Mouse (Mus musculus) mature B cell (primary cell): ENCODE measurements around the gene Kpna7.
"Not testable (repeated sequence)": the region's sequence is repeated elsewhere in the genome, so short reads cannot be mapped to it uniquely, and the experiment has no call there.

ENCODE experiments used
- in situ Hi-C: fragments of 300-500 bp; cut with MboI; formaldehyde crosslinking; loops from 2 replicates; pipeline ENCODE4 v1.14.3; 2019

The Kpna7 gene

DNA sequence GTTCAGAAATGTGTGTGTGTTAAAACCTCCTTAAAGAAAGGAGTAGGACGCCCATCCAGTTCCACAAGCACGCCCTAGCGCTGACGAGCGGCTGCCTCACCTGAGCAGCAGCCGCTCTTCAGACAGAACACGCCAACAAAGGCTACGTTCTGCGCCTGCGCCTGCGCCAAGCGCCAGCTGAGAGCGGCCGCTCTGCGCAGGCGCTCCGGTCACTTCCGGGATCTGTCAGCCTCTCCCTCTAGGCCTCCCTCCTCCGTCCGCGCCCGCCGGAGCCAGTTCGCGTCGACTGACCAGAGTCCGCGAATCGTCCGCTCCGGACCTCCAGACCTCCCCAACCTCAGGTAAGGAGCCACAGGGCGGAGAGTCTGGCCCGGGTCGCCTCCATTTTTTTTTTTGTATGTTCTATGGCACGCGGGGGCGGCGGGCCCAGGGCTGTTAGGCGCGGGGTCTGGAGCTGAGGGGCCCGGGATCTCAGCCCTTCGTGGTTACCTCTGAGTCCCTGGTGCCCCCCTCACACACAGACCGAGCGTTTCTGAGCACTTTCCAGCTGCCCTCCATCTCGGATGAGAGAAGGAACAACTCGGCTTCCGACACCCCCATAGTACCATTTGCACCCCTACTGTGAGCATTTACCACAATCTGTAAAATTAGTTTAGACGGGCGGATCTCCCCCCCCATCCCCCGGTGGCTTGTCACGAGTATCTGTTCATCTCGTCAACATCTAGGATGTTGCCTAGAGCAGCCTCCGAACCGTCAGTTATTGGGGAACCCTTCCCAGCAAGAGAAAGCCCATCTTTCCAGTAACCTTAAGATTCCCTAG is at the start of gene Kpna7, which contains the start of gene Arpc1a:
TSS of gene Kpna7 (minus strand) at position 399 of the 820 bp plus-strand sequence.
TSS of gene Arpc1a (plus strand) at position 199 of the 820 bp plus-strand sequence.
- in situ Hi-C loops, result no loop called here

DNA sequence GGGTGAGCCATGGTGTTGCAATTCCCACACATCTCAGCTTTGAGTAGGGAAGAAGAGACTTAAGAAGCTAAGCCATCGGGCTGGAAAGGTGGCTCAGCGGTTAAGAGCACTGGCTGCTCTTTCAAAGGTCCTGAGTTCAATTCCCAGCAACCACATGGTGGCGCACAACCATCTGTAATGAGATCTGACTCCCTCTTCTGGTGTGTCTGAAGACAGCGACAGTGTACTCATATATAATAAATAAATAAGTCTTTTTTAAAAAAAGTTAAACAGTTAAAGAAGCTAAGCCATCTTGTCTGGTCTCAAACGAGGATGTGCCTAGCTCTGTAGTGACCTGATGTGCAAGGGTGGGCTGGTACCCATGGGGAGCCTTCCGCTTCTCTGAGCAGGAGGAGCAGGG is 49.4 kb upstream of the Kpna7 start:
- in situ Hi-C loops, result not testable (repeated sequence)

DNA sequence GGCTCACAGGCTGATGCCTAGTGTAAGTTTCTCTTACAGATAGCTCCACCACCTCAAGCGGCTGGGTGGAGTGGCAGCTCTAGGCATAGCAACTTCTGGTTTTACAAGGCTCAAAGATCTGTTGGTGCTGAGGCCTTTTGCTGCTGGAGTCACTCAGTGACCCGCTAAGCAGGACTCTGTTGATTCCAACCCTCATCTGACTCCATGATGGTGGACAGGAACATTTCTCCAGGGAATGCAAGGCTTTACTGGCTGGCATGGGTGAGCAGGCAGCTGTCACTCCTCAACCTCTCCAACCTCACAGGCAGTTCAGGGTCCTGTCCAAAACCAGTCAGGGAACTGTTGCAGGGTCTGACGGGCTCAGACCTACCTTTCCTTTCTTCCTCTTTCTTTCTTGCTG is 47.2 kb upstream of the Kpna7 start:
- in situ Hi-C loops, result no loop called here

DNA sequence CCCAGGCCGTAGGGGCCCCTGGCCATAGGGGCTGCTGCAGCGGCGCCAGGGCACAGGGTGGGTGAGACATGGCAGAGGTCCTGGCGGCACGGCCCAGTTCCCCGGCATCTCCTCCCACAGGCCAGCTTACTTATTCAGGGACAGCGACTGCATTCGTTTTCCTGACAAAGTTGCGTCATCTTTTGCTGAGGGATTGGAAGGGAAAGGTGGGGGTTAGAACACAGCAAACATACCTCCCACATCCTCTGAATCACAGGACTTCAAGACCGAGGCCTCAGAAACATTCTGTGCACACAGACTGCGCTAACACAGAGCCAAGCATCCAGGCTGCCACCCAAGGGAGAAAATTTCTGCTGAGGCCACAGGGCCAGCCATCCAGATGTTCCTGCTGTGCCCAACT is 46.4 kb upstream of the Kpna7 start:
- in situ Hi-C loops, result no loop called here

DNA sequence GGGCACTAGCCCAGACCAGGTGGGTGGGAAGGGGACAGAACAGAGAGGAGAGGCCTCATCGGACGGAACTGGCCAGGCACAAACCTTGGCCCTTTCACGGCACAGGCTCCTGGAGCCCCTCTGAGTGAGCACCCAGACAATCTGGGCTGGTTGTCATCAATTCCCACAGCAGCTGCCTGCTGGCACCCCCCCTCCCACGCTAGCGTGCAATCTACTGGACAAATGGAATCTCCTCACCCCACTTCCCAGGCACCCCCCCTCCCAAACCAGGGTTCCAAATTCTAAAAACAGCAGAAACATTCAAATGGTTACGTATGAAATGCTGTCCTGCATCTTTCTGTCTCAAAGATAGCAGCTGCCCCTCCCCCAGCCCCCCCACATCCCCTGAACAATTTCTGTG is 45.9 kb upstream of the Kpna7 start:
- in situ Hi-C loops, result not testable (repeated sequence)

DNA sequence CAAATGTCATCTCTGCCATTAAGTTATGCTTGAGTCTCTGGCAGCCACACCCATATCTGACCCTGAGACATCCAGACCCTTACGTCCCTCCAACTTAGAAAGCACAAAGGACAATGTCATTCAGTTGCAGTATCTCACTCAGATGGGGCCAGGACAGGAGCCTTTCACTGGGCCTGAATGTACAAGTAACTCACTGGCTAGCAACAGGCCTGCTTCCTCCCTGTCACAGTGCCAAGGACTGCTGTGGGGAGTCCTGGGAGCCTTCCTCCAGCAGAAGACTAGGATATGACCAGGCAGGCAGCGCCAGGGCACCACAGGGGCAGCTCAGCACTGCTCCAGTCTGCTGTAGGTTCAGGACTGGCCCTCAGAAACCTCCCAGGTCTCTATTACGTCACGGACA is 45.3 kb upstream of the Kpna7 start:
- in situ Hi-C loops, result no loop called here

DNA sequence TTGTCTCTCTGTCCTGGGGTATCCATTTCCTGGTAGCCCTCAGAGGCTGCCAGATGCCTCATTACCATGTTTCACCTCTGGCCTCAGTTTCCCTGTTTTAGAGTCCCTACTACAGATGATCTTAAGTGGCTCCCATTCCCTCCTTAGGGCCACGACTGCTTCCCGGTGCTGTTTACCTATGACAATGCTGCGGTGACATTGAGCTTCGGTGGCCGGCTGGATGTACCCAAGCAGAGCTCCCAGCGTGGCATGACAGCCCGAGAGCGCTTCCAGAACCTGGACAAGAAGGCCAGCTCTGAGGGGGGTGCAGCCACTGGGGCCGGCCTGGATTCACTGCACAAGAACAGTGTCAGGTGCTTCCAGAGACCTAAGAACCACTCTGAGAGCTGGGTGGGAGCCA is 42.8 kb upstream of the Kpna7 start:
- in situ Hi-C loops, result no loop called here

DNA sequence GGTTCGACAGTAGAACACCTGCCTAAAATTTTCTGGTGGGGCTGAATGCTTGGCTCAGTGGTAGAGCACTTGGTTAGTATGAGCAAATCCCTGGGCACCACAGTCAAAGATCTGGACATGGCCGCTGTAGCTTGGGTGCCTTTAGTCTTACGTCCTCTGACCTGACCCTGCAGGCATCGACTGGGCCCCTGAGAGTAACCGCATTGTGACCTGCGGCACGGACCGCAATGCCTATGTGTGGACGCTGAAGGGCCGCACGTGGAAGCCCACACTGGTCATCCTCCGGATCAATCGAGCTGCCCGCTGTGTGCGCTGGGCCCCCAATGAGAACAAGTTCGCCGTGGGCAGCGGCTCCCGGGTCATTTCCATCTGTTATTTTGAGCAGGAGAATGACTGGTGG is 39.6 kb upstream of the Kpna7 start:
- in situ Hi-C loops, result no loop called here

DNA sequence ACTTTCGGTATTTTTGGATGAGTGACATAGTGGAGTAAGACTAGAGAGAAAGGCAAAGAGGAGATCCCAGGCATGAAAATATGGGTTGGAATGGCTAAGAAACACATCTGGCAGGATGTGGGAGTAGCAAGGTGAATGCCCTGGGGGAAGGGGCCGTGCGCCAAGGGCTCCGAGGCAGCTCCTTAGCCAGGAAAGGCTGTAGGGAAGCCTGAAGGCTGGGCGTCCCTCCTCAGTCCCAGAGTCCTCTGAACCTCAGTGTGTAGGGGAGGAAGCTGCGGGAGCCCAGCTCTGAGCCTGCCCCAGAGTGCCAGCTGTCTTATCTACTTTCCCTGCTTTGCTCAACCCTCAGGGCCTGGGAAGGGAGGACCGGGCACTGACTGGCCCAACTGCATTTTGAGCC is 37.1 kb upstream of the Kpna7 start:
- in situ Hi-C loops, result no loop called here

DNA sequence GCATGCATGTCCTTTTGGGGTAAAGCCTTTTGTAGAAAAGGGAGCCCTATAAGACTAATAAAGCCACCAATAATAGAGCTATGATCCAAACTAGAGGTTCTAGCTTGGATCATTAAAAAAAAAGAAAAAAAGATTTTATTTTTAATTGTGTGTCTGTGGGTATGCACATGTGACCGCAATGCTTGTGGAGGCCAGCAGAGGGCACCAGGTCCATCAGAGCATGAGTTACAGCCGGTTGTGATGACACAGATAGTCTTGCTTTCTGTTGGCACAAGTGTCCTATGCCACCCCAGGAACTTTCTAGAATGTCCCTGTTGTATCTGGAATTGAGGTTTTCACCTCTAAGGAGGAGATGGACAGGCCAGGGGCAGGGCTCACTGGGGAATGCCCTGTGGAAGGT is 35.6 kb upstream of the Kpna7 start:
- in situ Hi-C loops, result no loop called here

DNA sequence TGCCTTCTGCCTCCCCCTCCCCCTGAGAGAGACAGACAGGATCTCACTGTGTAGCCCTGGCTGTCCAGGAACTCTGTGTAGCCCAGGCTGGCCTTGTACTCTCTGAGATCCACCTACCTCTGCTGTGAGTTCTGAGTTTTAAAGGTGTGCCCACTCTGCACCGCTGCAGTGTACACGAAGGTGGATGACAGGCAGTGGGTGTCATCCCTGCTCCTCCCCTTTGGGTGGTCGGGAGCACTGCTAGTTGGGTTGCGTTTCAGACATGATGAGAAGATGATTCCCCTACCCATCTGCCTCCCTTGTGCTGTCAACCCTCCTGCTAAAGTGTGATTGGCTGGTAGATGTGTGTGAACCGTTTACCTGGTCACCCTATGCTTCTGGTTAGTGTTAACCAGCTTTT is 34.6 kb upstream of the Kpna7 start:
- in situ Hi-C loops, result no loop called here

DNA sequence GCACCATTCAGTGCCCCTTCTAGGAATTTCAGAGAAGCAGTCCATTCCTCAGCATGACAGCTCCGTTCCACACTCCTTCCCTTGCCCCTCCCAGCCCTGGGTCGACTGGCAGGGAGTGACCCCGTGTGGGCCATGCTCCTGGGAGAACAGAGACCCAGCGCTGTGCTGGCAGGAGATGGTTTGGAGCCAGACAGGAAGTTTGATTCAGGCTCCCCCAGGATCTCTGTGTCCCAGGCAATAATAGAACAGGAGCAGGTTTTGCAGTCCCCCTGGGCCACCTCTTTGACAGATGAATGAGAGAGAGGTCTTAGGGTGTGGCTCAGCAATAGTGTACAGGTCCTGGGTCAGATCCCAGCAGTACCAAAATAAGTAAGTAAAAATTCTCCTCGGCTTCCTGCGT is 34.2 kb upstream of the Kpna7 start:
- in situ Hi-C loops, result no loop called here

DNA sequence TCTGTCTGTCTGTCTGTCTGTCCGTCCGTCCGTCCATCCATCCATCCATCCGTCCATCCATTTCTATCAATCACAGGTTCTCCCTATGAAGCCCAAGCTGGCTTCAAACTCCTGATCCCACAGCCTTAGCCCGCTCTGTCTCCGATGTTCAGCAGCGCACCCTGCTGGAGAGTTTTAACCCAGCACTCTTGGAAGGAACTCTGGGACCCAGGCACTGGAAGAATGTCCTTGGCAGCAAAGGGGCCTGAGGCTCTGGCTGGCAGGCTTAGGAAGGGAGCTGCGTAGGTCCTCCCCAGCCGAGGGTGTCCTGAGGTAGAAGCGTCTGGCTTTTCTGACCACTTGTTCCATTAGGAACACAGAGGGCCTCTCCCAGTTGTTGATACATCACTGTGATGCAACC is 33.1 kb upstream of the Kpna7 start:
- in situ Hi-C loops, result no loop called here

DNA sequence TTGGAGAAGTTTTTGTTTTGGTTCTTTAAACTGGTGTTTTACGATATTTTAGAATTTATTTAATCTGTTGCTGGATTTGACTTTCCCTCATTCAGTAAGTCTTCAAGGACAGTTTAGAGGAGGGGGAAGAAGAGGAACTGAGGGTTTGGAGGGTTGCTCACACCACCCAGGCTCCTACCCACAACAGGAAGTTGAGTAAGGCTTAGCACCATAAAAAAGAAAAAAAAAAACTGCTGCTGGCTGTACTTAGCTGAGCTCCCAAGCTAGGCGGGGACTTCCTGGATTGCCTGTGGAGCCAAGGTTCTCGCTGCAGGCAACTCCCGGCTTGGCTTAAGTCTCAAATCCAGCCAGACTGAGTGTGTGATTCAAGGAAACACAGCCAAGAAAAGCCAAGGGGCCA is 32.5 kb upstream of the Kpna7 start:
- in situ Hi-C loops, result no loop called here

DNA sequence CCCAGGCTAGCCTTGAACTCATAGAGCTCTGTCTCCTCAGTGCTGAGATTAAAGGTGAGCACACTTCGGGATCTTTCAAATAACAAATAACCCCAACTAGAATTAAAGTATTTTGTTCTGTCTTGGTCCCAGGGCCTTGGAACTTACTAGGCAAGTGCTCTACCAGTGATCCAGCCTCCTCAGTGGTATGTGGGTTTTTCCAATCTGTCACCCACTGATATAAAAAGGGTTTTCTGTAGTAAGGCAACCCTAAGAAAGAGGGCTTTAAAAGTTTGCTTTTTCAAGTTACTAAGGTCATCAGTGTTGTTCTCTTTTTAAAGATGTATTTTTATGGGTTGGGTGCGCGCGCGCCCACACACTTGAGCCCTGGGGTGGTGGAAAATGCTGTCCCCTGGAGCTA is 31.9 kb upstream of the Kpna7 start:
- in situ Hi-C loops, result no loop called here

DNA sequence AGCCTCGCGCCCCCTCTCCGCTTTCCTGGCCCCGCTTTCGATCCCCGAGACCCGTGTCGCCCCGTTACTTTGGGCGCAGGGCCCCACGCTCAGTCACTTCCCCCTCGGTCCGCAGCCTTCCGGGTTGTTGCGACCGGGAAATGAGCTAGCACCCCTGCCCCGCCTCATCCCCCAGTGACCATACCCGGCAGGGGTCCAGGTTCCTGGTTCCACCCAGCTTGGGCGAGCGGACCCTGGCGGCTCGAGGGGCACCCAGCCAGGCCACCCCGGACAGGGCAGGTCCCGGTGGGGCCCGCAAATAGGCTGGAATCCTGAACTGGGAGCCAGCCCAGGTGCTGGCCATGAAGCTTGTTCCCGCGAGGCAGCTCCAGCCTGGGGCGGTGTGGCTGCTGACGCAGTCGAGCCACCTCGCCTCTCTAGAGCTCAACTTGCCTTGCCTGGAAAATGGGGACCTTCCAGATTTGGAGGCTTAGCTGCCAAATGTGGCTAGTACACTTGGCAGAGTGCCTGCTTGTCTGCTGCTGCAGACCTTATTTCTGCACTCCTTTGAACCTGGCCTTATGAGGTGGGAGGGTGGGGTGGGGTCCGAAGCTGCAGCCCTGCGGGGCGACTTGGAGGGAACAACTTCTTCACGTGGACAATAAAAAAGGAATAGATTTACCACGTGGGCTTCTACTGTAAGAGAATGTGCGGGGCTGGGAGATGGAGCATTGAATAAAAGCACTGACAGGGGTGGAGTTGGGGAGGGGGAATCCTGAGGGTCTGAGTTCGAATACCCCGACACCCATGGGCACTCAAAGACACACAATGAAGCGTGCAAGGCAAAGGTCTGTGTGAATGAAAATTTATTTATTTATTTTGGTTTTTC is 31.0 kb upstream of the Kpna7 start:
- in situ Hi-C loops, result no loop called here

DNA sequence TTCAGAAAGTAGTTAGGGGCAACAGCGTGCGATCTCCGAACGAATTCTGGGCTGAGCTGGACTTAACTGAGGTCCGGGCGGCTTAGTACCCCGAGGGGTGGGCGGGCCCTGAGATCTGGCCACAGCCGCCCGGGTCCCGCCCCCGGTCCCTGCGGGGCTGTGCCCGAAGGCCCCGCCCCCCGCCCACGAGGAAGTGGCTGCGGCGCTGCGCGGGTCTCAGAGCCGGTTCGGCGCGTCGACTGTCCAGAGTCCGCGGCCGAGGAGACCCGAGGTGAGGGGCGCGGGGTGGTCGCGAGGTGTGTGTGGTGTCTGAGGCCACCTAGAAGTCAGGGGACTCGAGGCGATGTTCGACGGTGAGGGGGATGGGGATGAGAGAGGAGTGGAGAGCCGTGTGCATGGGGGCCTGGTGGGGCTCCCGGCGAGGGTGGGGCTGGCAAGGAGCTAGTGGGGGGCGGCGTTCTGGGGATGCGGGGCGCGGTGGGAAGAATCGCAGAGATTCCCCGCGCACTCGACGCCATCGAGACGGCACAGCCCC is 30.3 kb upstream of the Kpna7 start, which contains the start of gene Arpc1b:
TSS of gene Arpc1b (plus strand) at position 145 of the 535 bp plus-strand sequence.
- in situ Hi-C loops, result no loop called here

DNA sequence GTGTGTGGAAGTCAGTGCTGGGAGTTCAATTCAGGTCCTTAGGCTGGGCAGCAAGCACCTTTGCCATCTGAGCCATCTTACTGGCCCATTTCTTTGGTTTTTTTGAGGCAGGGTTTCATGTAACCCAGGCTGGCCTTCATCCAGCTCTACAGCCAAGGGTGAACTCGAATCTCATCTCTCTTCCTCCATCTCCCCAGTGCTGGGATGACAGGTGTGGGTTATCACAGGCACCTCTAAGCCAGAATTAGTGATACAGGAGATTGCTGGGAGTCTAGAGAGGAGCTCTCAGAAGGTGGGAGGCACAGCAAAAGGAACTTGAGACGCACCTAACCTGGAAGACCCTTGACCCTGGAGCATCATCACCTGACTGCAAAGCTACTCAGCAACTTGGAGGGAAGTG is 29.6 kb upstream of the Kpna7 start:
- in situ Hi-C loops, result no loop called here

DNA sequence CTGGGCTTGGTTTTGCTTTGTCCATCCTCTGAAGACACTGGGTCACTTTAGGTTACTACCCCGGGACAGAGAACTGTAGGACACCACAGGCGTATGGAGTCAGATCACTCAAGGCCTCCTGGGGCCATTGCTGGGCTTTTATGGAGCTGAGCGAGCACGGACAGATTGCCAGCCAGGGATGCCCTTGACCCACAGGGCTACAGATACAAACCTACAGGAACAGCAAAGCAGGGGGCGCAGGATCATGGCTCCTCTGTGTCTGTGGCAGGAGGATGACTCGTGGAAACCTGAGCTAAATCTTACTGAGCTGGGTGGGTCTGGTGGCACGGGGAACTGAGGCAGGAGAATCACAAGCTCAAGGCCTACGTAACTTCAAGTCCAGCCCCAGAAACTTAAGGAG is 28.7 kb upstream of the Kpna7 start:
- in situ Hi-C loops, result no loop called here

DNA sequence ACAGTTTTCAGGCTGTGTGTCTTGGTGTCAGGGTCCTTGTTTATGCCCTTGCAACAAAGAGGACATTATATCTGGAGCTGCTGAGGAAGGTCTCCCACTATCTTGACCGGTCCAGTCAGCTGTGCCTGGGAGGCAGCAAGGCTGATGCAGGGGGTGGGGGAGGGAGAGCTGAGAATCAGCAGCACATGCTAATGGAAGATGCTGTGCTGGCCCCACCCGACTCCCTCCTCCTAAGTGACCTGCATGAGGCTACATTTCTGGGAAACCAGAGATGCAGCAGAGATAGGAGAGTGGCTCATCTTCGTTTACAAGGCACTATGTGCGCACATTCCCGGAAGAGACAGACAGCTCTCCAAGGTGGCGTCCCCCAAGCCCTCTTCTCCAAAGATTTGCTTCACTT is 26.6 kb upstream of the Kpna7 start:
- in situ Hi-C loops, result no loop called here

DNA sequence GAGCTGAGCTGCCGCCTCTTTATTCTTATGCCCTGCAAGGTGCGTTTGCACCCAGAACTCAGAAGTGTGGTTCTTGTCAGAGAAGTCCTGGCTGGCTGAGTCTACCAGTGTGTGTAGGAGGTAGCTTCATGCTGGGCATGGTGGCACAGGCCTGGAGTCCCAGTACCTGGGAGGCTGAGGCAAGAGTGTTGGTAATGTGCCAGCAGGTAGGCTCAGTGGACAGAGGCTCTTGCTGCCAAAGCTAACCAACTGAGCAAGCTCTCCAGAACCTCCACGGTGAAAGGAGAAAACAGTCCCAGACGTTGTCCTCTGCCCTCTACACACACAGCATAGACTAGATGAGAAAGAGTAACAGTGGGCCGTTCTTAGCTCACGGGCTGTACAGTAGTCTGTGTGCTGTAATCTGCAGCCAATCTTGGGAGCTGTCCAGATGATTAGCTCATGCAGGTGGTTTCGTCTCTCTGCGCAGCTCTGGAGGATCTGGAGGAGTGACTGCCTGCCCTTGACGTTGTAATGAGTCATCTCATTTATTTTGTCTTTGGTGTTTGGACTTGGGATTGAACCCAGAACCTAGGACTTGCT is 22.0 kb upstream of the Kpna7 start:
- in situ Hi-C loops, result no loop called here

DNA sequence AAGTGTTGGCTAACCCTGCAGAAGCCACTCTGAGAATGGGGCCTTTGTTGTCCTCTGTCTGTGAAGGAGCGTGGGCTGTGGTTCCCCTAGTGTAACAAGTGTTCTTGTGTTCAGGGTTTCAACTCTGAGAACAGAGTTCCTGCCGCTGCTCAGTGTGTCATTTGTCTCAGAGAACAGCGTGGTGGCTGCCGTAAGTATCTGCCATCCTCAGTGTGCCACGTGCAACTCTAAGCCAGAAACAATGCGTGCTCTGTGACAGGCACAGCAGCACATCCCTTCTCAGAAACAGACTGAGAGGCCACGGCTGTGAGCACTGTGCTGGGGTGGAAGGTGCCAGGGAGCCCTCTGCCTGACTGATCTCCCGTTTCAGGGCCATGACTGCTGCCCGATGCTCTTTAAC is 20.5 kb upstream of the Kpna7 start:
- in situ Hi-C loops, result no loop called here
